Comparison of ENCODE assay signal across 18 mouse cellular contexts in genomic region chr16:74651244-74651643, GRCm38 (mm10).
"Had no signal": no experiment of that assay in that cellular context is flagged by ENCODE, and none has a peak within 500 bp of the region (broad histone marks: within the 10 kb centered on the region; RNA-seq: fewer than 3 reads in every experiment).

No protein-coding gene starts in this region.

- H3K4me3 ChIP-seq: lung, embryonic 15.5 days; megakaryocyte, embryonic 14.5 days; midbrain, embryonic 12.5 days; neural tube, embryonic 12.5 days; stomach, embryonic 15.5 days had no signal

- H3K36me3 ChIP-seq: lung, embryonic 15.5 days; midbrain, embryonic 12.5 days; neural tube, embryonic 12.5 days; stomach, embryonic 15.5 days had no signal

- H3K9ac ChIP-seq: liver, postnatal 0 days; lung, embryonic 15.5 days; midbrain, embryonic 12.5 days; neural tube, embryonic 12.5 days; stomach, embryonic 15.5 days had no signal

- ATAC-seq: liver, postnatal 0 days; lung, postnatal 0 days; midbrain, embryonic 16.5 days had no signal

- H3K9me3 ChIP-seq: lung, embryonic 15.5 days; megakaryocyte, embryonic 14.5 days; midbrain, embryonic 12.5 days; neural tube, embryonic 12.5 days; stomach, embryonic 15.5 days had no signal

- H3K4me2 ChIP-seq: lung, embryonic 15.5 days; midbrain, embryonic 12.5 days; neural tube, embryonic 12.5 days; stomach, embryonic 15.5 days had no signal

- H3K4me1 ChIP-seq: lung, embryonic 15.5 days; megakaryocyte, embryonic 14.5 days; midbrain, embryonic 12.5 days; neural tube, embryonic 12.5 days; stomach, embryonic 15.5 days had no signal

- H3K27ac ChIP-seq: lung, embryonic 15.5 days; macrophage; midbrain, embryonic 12.5 days; neural tube, embryonic 12.5 days; stomach, embryonic 15.5 days; stomach, postnatal 0 days had no signal

- H3K27me3 ChIP-seq: lung, embryonic 15.5 days; megakaryocyte, embryonic 14.5 days; midbrain, embryonic 12.5 days; neural tube, embryonic 12.5 days; stomach, embryonic 15.5 days had no signal

- DNase-seq: liver, postnatal 0 days; lung, adult 2 months; lung, postnatal 14 days; lung, postnatal 36 days; midbrain, embryonic 14.5 days; right cerebral cortex, postnatal 14 days; thymus, adult 2 months; thymus, postnatal 25 days; thymus, postnatal 4 days had no signal
